25 mouse cellular contexts compared by ENCODE assay signal in genomic region chr6:4856919-4857318, GRCm38 (mm10). TPM values are rescaled to one million over a fixed set of nuclear protein-coding genes. Genes with fewer than 3 reads are reported as not detected.
DNase-seq lines count a peak whose midpoint lies in the region; ATAC-seq and TF ChIP-seq lines count a peak whose summit lies in the region.
"Had no signal": no experiment of that assay in that cellular context is flagged by ENCODE, and none has a peak within 500 bp of the region (broad histone marks: within the 10 kb centered on the region; RNA-seq: fewer than 3 reads in every experiment).

No protein-coding gene starts in this region.

- WGBS in intestine, postnatal 0 days, result 91% methylated on average over 11 of the region's 11 CpGs
- 95% methylated on average over 11 of the region's 11 CpGs for WGBS in intestine, embryonic 15.5 days
- 94% methylated on average over 11 of the region's 11 CpGs for WGBS in stomach, embryonic 14.5 days
- 93% methylated on average over 11 of the region's 11 CpGs for WGBS in stomach, postnatal 0 days
- WGBS in liver, embryonic 16.5 days (ENCODE audit: insufficient replicate concordance), result 73% methylated on average over 11 of the region's 11 CpGs
- WGBS in hindbrain, embryonic 11.5 days, result 94% methylated on average over 11 of the region's 11 CpGs

- H3K27me3 ChIP-seq in intestine, postnatal 0 days (replicated peaks; ENCODE audit: control insufficient read depth, insufficient read depth, low read length), result no peaks in the 10 kb centered on the region
- H3K27me3 ChIP-seq in intestine, embryonic 15.5 days (replicated peaks), result no peaks in the 10 kb centered on the region
- H3K27me3 ChIP-seq in stomach, embryonic 14.5 days (ENCODE audit: control insufficient read depth, insufficient read depth, low read length), result no peaks in the 10 kb centered on the region
- H3K27me3 ChIP-seq in stomach, postnatal 0 days (ENCODE audit: control insufficient read depth, insufficient read depth, low read length), result no peaks in the 10 kb centered on the region
- no peaks in the 10 kb centered on the region for H3K27me3 ChIP-seq in liver, embryonic 16.5 days (ENCODE audit: control insufficient read depth, insufficient read depth, low read depth, low read length)
- H3K27me3 ChIP-seq in hindbrain, embryonic 11.5 days (ENCODE audit: control insufficient read depth, insufficient read depth, low read length), result no peaks in the 10 kb centered on the region
- H3K27me3 ChIP-seq: embryonic facial prominence, embryonic 12.5 days; embryonic facial prominence, embryonic 15.5 days; heart, embryonic 12.5 days; heart, embryonic 15.5 days had no signal

- no peak for TF ChIP-seq CTCF in intestine, postnatal 0 days (IDR thresholded peaks at IDR 0.05; ENCODE audit: low read depth)
- no peak for TF ChIP-seq CTCF in stomach, postnatal 0 days (IDR thresholded peaks at IDR 0.05; ENCODE audit: low read depth)

- no peaks in the 10 kb centered on the region for H3K36me3 ChIP-seq in intestine, postnatal 0 days (ENCODE audit: control insufficient read depth, insufficient read depth)
- H3K36me3 ChIP-seq in intestine, embryonic 15.5 days, result no peaks in the 10 kb centered on the region
- no peaks in the 10 kb centered on the region for H3K36me3 ChIP-seq in stomach, embryonic 14.5 days (ENCODE audit: control insufficient read depth, insufficient read depth, low read length)
- H3K36me3 ChIP-seq in stomach, postnatal 0 days (ENCODE audit: control insufficient read depth, insufficient read depth, low read length), result no peaks in the 10 kb centered on the region
- H3K36me3 ChIP-seq in liver, embryonic 16.5 days (ENCODE audit: control insufficient read depth, insufficient read depth), result no peaks in the 10 kb centered on the region
- H3K36me3 ChIP-seq in hindbrain, embryonic 11.5 days (ENCODE audit: control insufficient read depth, insufficient read depth, low read length), result no peaks in the 10 kb centered on the region
- H3K36me3 ChIP-seq: embryonic facial prominence, embryonic 12.5 days; embryonic facial prominence, embryonic 15.5 days; heart, embryonic 12.5 days; heart, embryonic 15.5 days; hindbrain, embryonic 10.5 days had no signal

- no peak for DNase-seq in stomach, postnatal 0 days (ENCODE audit: low spot score)
- DNase-seq in hindbrain, embryonic 11.5 days (ENCODE audit: low spot score), result no peak
- no peak for DNase-seq in adrenal gland, postnatal 4 days (ENCODE audit: low spot score in 2 of 2)
- DNase-seq: adrenal gland, postnatal 10 days; adrenal gland, postnatal 36 days; cerebellum, adult 11 months; cerebellum, adult 2 months; cerebellum, adult 9-11 months; cerebellum, postnatal 25 days; forebrain, postnatal 0 days; gastrocnemius, postnatal 25 days; heart, adult 18-20 months; heart, postnatal 10 days; heart, postnatal 36 days had no signal

- no peak overlapping the region for H3K27ac ChIP-seq in intestine, postnatal 0 days (ENCODE audit: low read depth, low read length)
- H3K27ac ChIP-seq in intestine, embryonic 15.5 days, result no peak overlapping the region
- no peak overlapping the region for H3K27ac ChIP-seq in stomach, embryonic 14.5 days (ENCODE audit: low read length)
- H3K27ac ChIP-seq in stomach, postnatal 0 days (replicated peaks), result no peak overlapping the region
- H3K27ac ChIP-seq in liver, embryonic 16.5 days (ENCODE audit: low read length), result no peak overlapping the region
- no peak overlapping the region for H3K27ac ChIP-seq in hindbrain, embryonic 11.5 days (ENCODE audit: low read depth, low read length)
- H3K27ac ChIP-seq: embryonic facial prominence, embryonic 12.5 days; embryonic facial prominence, embryonic 15.5 days; heart, embryonic 15.5 days; hindbrain, embryonic 10.5 days; hindbrain, embryonic 14.5 days had no signal

- H3K4me2 ChIP-seq in intestine, postnatal 0 days (replicated peaks; ENCODE audit: low read depth), result no peak overlapping the region
- H3K4me2 ChIP-seq in intestine, embryonic 15.5 days (replicated peaks), result no peak overlapping the region
- H3K4me2 ChIP-seq in stomach, embryonic 14.5 days (replicated peaks; ENCODE audit: low read depth, low read length), result no peak overlapping the region
- H3K4me2 ChIP-seq in stomach, postnatal 0 days (replicated peaks; ENCODE audit: low read depth), result no peak overlapping the region
- no peak overlapping the region for H3K4me2 ChIP-seq in liver, embryonic 16.5 days (ENCODE audit: low read depth, low read length)
- no peak overlapping the region for H3K4me2 ChIP-seq in hindbrain, embryonic 11.5 days (replicated peaks; ENCODE audit: low read depth, low read length)
- H3K4me2 ChIP-seq: embryonic facial prominence, embryonic 12.5 days; embryonic facial prominence, embryonic 15.5 days; heart, embryonic 12.5 days; heart, embryonic 15.5 days; hindbrain, embryonic 14.5 days had no signal

- H3K9me3 ChIP-seq in intestine, postnatal 0 days (ENCODE audit: control insufficient read depth), result no peaks in the 10 kb centered on the region
- no peaks in the 10 kb centered on the region for H3K9me3 ChIP-seq in intestine, embryonic 15.5 days
- H3K9me3 ChIP-seq in stomach, embryonic 14.5 days (ENCODE audit: control insufficient read depth, low read depth, low read length), result no peaks in the 10 kb centered on the region
- H3K9me3 ChIP-seq in stomach, postnatal 0 days (ENCODE audit: control insufficient read depth, low read length), result no peaks in the 10 kb centered on the region
- no peaks in the 10 kb centered on the region for H3K9me3 ChIP-seq in liver, embryonic 16.5 days (replicated peaks; ENCODE audit: control insufficient read depth, low read length)
- H3K9me3 ChIP-seq in hindbrain, embryonic 11.5 days (ENCODE audit: control insufficient read depth, low read length), result no peaks in the 10 kb centered on the region
- H3K9me3 ChIP-seq: embryonic facial prominence, embryonic 12.5 days; embryonic facial prominence, embryonic 15.5 days; heart, embryonic 12.5 days; heart, embryonic 15.5 days had no signal

- peak; percentile 53; the same call in 1 of the 2 replicates for ATAC-seq in intestine, postnatal 0 days
- no peak for ATAC-seq in intestine, embryonic 15.5 days
- ATAC-seq in stomach, embryonic 14.5 days (ENCODE audit: insufficient number of reproducible peaks, insufficient read depth, low FRiP score, low read depth), result 0 out of 2 replicates have a peak, but pooled peaks have one; percentile 18
- ATAC-seq in stomach, postnatal 0 days (ENCODE audit: low FRiP score, low TSS enrichment), result no peak
- ATAC-seq in liver, embryonic 16.5 days (ENCODE audit: low read depth), result peak; percentile 60
- no peak for ATAC-seq in hindbrain, embryonic 11.5 days (ENCODE audit: low FRiP score)
- ATAC-seq: forebrain, embryonic 14.5 days; forebrain, postnatal 0 days had no signal

- H3K4me3 ChIP-seq in intestine, postnatal 0 days (ENCODE audit: low read depth, low read length), result no peak overlapping the region
- no peak overlapping the region for H3K4me3 ChIP-seq in intestine, embryonic 15.5 days (replicated peaks)
- H3K4me3 ChIP-seq in stomach, embryonic 14.5 days (ENCODE audit: low read depth, low read length), result no peak overlapping the region
- no peak overlapping the region for H3K4me3 ChIP-seq in stomach, postnatal 0 days (ENCODE audit: low read depth, low read length)
- H3K4me3 ChIP-seq in liver, embryonic 16.5 days (ENCODE audit: low read depth, low read length), result no peak overlapping the region
- H3K4me3 ChIP-seq in hindbrain, embryonic 11.5 days (ENCODE audit: low read depth, low read length), result no peak overlapping the region
- H3K4me3 ChIP-seq: embryonic facial prominence, embryonic 12.5 days; embryonic facial prominence, embryonic 15.5 days; heart, embryonic 12.5 days; heart, embryonic 15.5 days; hindbrain, embryonic 10.5 days had no signal

- no peaks in the 10 kb centered on the region for H3K4me1 ChIP-seq in intestine, postnatal 0 days (replicated peaks; ENCODE audit: control insufficient read depth, insufficient read depth, low read length)
- H3K4me1 ChIP-seq in intestine, embryonic 15.5 days (replicated peaks), result no peaks in the 10 kb centered on the region
- H3K4me1 ChIP-seq in stomach, embryonic 14.5 days (ENCODE audit: control insufficient read depth, insufficient read depth, low read length), result no peaks in the 10 kb centered on the region
- no peaks in the 10 kb centered on the region for H3K4me1 ChIP-seq in stomach, postnatal 0 days (replicated peaks; ENCODE audit: control insufficient read depth, insufficient read depth)
- H3K4me1 ChIP-seq in liver, embryonic 16.5 days (ENCODE audit: control insufficient read depth, low read depth, low read length), result no peaks in the 10 kb centered on the region
- no peaks in the 10 kb centered on the region for H3K4me1 ChIP-seq in hindbrain, embryonic 11.5 days (replicated peaks; ENCODE audit: control insufficient read depth, insufficient read depth, low read length)
- H3K4me1 ChIP-seq: embryonic facial prominence, embryonic 12.5 days; embryonic facial prominence, embryonic 15.5 days; heart, embryonic 12.5 days; heart, embryonic 15.5 days had no signal

- no peak overlapping the region for H3K9ac ChIP-seq in intestine, postnatal 0 days (ENCODE audit: low read depth, low read length)
- no peak overlapping the region for H3K9ac ChIP-seq in intestine, embryonic 15.5 days
- no peak overlapping the region for H3K9ac ChIP-seq in stomach, embryonic 14.5 days (replicated peaks; ENCODE audit: low read depth, low read length)
- no peak overlapping the region for H3K9ac ChIP-seq in stomach, postnatal 0 days (ENCODE audit: low read length)
- H3K9ac ChIP-seq in liver, embryonic 16.5 days (ENCODE audit: low read depth, low read length), result no peak overlapping the region
- H3K9ac ChIP-seq in hindbrain, embryonic 11.5 days (ENCODE audit: low read depth, low read length), result no peak overlapping the region
- H3K9ac ChIP-seq: embryonic facial prominence, embryonic 12.5 days; embryonic facial prominence, embryonic 15.5 days; forebrain, postnatal 0 days; heart, embryonic 12.5 days; heart, embryonic 15.5 days; hindbrain, embryonic 14.5 days had no signal

- TF ChIP-seq EP300 in stomach, postnatal 0 days (optimal IDR thresholded peaks at IDR 0.05), result no peak

RNA-seq across cellular contexts. Expression of gene Ppp1r9a, which starts 45.8 kb away (rescaled TPM):
- 2.1 and 2.9 TPM in 2 replicates for polyA plus RNA-seq in intestine, postnatal 0 days (2015; fragmentation: Nextera tagmentation; extraction: Ambion mirVana)
- 12.0 and 13.0 TPM in 2 replicates for polyA plus RNA-seq in intestine, embryonic 15.5 days (2015; fragmentation: Nextera tagmentation; extraction: Ambion mirVana)
- 31.6 and 36.3 TPM in 2 replicates for polyA plus RNA-seq in stomach, embryonic 14.5 days (2014; fragmentation: Nextera tagmentation; extraction: Ambion mirVana)
- polyA plus RNA-seq in stomach, postnatal 0 days (2015; fragmentation: Nextera tagmentation; extraction: Ambion mirVana), result 3.1 and 3.5 TPM in 2 replicates
- 3.8 and 3.9 TPM in 2 replicates for polyA plus RNA-seq in liver, embryonic 16.5 days (2015; fragmentation: Nextera tagmentation; extraction: Ambion mirVana)
- 22.9 and 33.9 TPM in 2 replicates for polyA plus RNA-seq in hindbrain, embryonic 11.5 days (2014; fragmentation: Nextera tagmentation; extraction: Ambion mirVana)
- total RNA-seq in adrenal gland, postnatal 4 days (2021), result 10 to 100 TPM; 67.0 to 67.4 TPM

Comparison
In these comparisons a context has a peak if more than half of its experiments do, and no peak if none do; other contexts are left out.
1. ATAC-seq: peak in intestine, postnatal 0 days (single experiment), stomach, embryonic 14.5 days (single experiment) and liver, embryonic 16.5 days (single experiment); none in intestine, embryonic 15.5 days (single experiment), stomach, postnatal 0 days (single experiment) and hindbrain, embryonic 11.5 days (single experiment).